ENCODE assay signal across 9 mouse cellular contexts in the genomic region with DNA sequence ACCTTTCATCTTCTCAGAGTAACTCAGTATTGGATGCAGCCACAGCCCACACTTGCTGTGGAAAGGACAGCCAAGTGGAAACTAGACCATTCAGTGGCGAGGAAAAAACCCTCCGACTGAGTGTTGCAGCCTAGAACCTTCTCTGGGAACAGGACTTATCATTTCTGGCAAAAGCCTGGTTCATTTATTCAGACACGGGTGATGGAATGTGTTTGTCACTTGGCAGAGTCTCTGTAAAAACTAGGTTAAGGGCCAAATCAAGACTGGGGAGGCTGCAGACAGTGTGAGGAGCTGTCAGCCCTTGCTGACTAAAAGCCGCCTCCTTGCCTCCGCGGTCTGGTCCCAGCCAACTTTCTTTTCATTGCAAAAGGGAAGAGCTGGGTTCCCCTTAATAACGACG.
DNase-seq lines count a peak whose midpoint lies in the region; ATAC-seq and TF ChIP-seq lines count a peak whose summit lies in the region.
"Had no signal": no experiment of that assay in that cellular context is flagged by ENCODE, and none has a peak within 500 bp of the region (broad histone marks: within the 10 kb centered on the region; RNA-seq: fewer than 3 reads in every experiment).

No protein-coding gene starts in this region.

- no peaks in the 10 kb centered on the region for H3K9me3 ChIP-seq in kidney, postnatal 0 days (replicated peaks; ENCODE audit: low read length)

- no peak for DNase-seq in frontal cortex, postnatal 14 days (ENCODE audit: low spot score in 2 of 2)
- DNase-seq in 3T3-L1 (ENCODE audit: low read depth, low spot score), result peak; percentile 94
- peak; percentile 47 for DNase-seq in cerebellum, adult 9-10 months
- peak; percentile 63 for DNase-seq in kidney, postnatal 0 days (ENCODE audit: low spot score)
- DNase-seq in embryo, embryonic 11 days, result no peak
- DNase-seq in thymus, postnatal 4 days, result no peak
- no peak for DNase-seq in spleen, postnatal 10 days (ENCODE audit: low spot score in 2 of 2)

- no peaks in the 10 kb centered on the region for H3K27me3 ChIP-seq in kidney, postnatal 0 days (ENCODE audit: insufficient read depth, low read length)
- H3K27me3 ChIP-seq: CH12.LX had no signal

- H3K4me2 ChIP-seq in kidney, postnatal 0 days (ENCODE audit: low read length), result 0 out of 2 replicates have a peak overlapping the region, but pooled peaks have one; percentile 1

- no peak overlapping the region for H3K27ac ChIP-seq in kidney, postnatal 0 days

- 38% methylated on average over 8 of the region's 8 CpGs for WGBS in kidney, postnatal 0 days

- H3K9ac ChIP-seq in kidney, postnatal 0 days (ENCODE audit: low read depth, low read length), result no peak overlapping the region

- no peaks in the 10 kb centered on the region for H3K36me3 ChIP-seq in kidney, postnatal 0 days (ENCODE audit: insufficient read depth, low read length)

- peak; percentile 81 for ATAC-seq in frontal cortex, adult (ENCODE audit: low TSS enrichment)
- ATAC-seq in kidney, postnatal 0 days (replicated peaks; ENCODE audit: low FRiP score, low read depth), result no peak

- no peak for TF ChIP-seq CTCF in kidney, postnatal 0 days (IDR thresholded peaks at IDR 0.05; ENCODE audit: low read depth)

- no peak overlapping the region for H3K4me3 ChIP-seq in kidney, postnatal 0 days (replicated peaks; ENCODE audit: low read depth, low read length)

- peaks cover 9% of the 10 kb centered on the region for H3K4me1 ChIP-seq in kidney, postnatal 0 days (replicated peaks; ENCODE audit: insufficient read depth, low read length)

Comparison
In these comparisons a context has a peak if more than half of its experiments do, and no peak if none do; other contexts are left out.
1. DNase-seq: peak in 3T3-L1 (single experiment), cerebellum, adult 9-10 months (single experiment) and kidney, postnatal 0 days (single experiment); none in frontal cortex, postnatal 14 days (0 of 2), embryo, embryonic 11 days (single experiment), thymus, postnatal 4 days (single experiment) and spleen, postnatal 10 days (0 of 2).